Mouse (Mus musculus) midbrain, embryonic 10.5 days (tissue): ENCODE data around the gene Mcoln2. TPM values are rescaled to one million over a fixed set of nuclear protein-coding genes. Genes with fewer than 3 reads are reported as not detected.

Experiments
- DNase-seq: peaks from one replicate; pipeline ENCODE4 v3.0.0-alpha.2; 2017; ENCODE audit warnings: low spot score
- H3K27ac ChIP-seq: fragments of 300-500 bp; sonication (generic); replicated peaks from 2 replicates; pipeline ENCODE4 v1.5.1; 2016; ENCODE audit warnings: mild to moderate bottlenecking
- H3K27me3 ChIP-seq: fragments of 300-500 bp; sonication (generic); 2 replicates; pipeline ENCODE4 v1.6.1; 2016; ENCODE audit warnings: low read depth, mild to moderate bottlenecking; ENCODE audit not compliant: poor library complexity, severe bottlenecking
- H3K36me3 ChIP-seq: fragments of 300-500 bp; sonication (generic); 2 replicates; pipeline ENCODE4 v1.6.1; 2016; ENCODE audit warnings: mild to moderate bottlenecking, moderate library complexity
- H3K4me1 ChIP-seq: fragments of 300-500 bp; sonication (generic); 2 replicates; pipeline ENCODE4 v1.6.1; 2016
- H3K4me3 ChIP-seq: fragments of 300-500 bp; sonication (generic); 2 replicates; pipeline ENCODE4 v1.5.1; 2016; ENCODE audit warnings: mild to moderate bottlenecking, moderate library complexity
- H3K9me3 ChIP-seq: fragments of 300-500 bp; sonication (generic); replicated peaks from 2 replicates; pipeline ENCODE4 v1.6.1; 2016; ENCODE audit warnings: mild to moderate bottlenecking
- WGBS: fragments of 180-500 bp; shearing (Covaris S2); methylation state at CpG from one replicate; pipeline ENCODE4 v1.1.7; 2016; 5-methylcytosine and 5-hydroxymethylcytosine counted together
- polyA plus RNA-seq: library from polyadenylated mRNA; unstranded; fragments of >200 nt; fragmentation: Nextera tagmentation; extraction: Ambion mirVana; gene quantifications from 2 replicates; pipeline ENCODE4 v1.2.1, GENCODE M21; 2016

Gene Mcoln2
- polyA plus RNA-seq, 1 experiment from 2014 or later = 0.20 TPM

- peaks cover 47% of the 10 kb centered on the region for H3K27me3 ChIP-seq
- DNase-seq = no peak
These were observed 75.6 kb downstream of the Mcoln2 start for GRCm38 (mm10) chr3:146225061-146225761.

GRCm38 (mm10) chr3:146227427-146227826 is 77.8 kb downstream of the Mcoln2 start:
- DNase-seq = no peak
- Histone ChIP-seq H3K4me1 (peaks cover 11% of the 10 kb centered on the region), H3K27ac (no peak overlapping the region), H3K27me3 (peaks cover 25% of the 10 kb centered on the region), H3K4me3 (no peak overlapping the region), H3K9me3 (no peaks in the 10 kb centered on the region), H3K36me3 (no peaks in the 10 kb centered on the region)
- 66% methylated on average over 3 of the region's 3 CpGs for WGBS

More at GRCm38 (mm10) chr3:146225061-146225761, 75.6 kb downstream of the Mcoln2 start:
- WGBS = 80% methylated on average over 7 of the region's 7 CpGs
- no peaks in the 10 kb centered on the region for H3K36me3 ChIP-seq
- no peak overlapping the region for H3K4me3 ChIP-seq
- no peak overlapping the region for H3K27ac ChIP-seq
- no peaks in the 10 kb centered on the region for H3K9me3 ChIP-seq
- H3K4me1 ChIP-seq = peaks cover 23% of the 10 kb centered on the region

- Histone ChIP-seq H3K27ac (no peak overlapping the region), H3K4me3 (no peak overlapping the region), H3K4me1 (peaks cover 11% of the 10 kb centered on the region), H3K36me3 (no peaks in the 10 kb centered on the region), H3K9me3 (no peaks in the 10 kb centered on the region), H3K27me3 (peaks cover 12% of the 10 kb centered on the region)
- WGBS = 70% methylated on average over 13 of the region's 13 CpGs
- no peak for DNase-seq
These were observed 79.1 kb downstream of the Mcoln2 start for GRCm38 (mm10) chr3:146228559-146229310.

GRCm38 (mm10) chr3:146232708-146233107 is 83.1 kb downstream of the Mcoln2 start:
- no peaks in the 10 kb centered on the region for H3K36me3 ChIP-seq
- 75% methylated on average over 7 of the region's 7 CpGs for WGBS
- no peak overlapping the region for H3K27ac ChIP-seq
- H3K9me3 ChIP-seq = no peaks in the 10 kb centered on the region
- peaks cover 11% of the 10 kb centered on the region for H3K4me1 ChIP-seq
- no peak overlapping the region for H3K4me3 ChIP-seq
- no peaks in the 10 kb centered on the region for H3K27me3 ChIP-seq
- no peak for DNase-seq

GRCm38 (mm10) chr3:146233741-146234140 is 84.1 kb downstream of the Mcoln2 start:
- Histone ChIP-seq H3K27ac (no peak overlapping the region), H3K4me3 (no peak overlapping the region), H3K9me3 (no peaks in the 10 kb centered on the region), H3K27me3 (no peaks in the 10 kb centered on the region), H3K4me1 (peaks cover 6% of the 10 kb centered on the region), H3K36me3 (no peaks in the 10 kb centered on the region)
- 66% methylated on average over 4 of the region's 4 CpGs for WGBS
- DNase-seq = no peak

GRCm38 (mm10) chr3:146234530-146234929 is 84.9 kb downstream of the Mcoln2 start:
- no peak overlapping the region for H3K27ac ChIP-seq
- H3K4me3 ChIP-seq = no peak overlapping the region
- H3K36me3 ChIP-seq = no peaks in the 10 kb centered on the region
- no peaks in the 10 kb centered on the region for H3K27me3 ChIP-seq
- no peaks in the 10 kb centered on the region for H3K9me3 ChIP-seq
- no peak for DNase-seq
- H3K4me1 ChIP-seq = no peaks in the 10 kb centered on the region
- 77% methylated on average over 10 of the region's 10 CpGs for WGBS

- WGBS = 78% methylated on average over 8 of the region's 8 CpGs
- H3K4me1 ChIP-seq = no peaks in the 10 kb centered on the region
These were observed 86.6 kb downstream of the Mcoln2 start for GRCm38 (mm10) chr3:146236280-146236679.

DNA sequence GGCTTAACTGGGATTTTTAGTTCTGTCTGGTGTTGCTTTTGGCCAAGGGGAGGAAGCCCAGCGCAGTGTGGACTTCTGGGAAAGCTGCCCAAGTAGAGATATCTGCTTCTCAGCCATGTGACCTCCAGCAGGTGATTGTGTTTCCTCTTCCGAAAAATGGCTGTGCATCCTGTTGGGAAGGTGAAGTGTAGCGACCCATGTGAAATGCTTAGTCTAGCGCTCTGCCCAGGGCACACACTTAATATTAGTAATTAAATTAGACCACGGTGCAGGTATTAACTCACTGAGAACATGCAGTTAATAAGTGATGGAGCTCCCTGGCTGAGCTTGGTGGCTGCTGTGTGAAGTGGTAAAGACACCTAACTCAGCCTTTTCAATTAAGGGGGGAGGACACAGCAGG is 88.0 kb downstream of the Mcoln2 start:
- WGBS = 86% methylated on average over 5 of the region's 5 CpGs
- H3K27ac ChIP-seq = no peak overlapping the region
- DNase-seq = no peak
- no peaks in the 10 kb centered on the region for H3K27me3 ChIP-seq
- H3K4me3 ChIP-seq = no peak overlapping the region
- no peaks in the 10 kb centered on the region for H3K9me3 ChIP-seq
- no peaks in the 10 kb centered on the region for H3K4me1 ChIP-seq
- no peaks in the 10 kb centered on the region for H3K36me3 ChIP-seq

More at GRCm38 (mm10) chr3:146236280-146236679, 86.6 kb downstream of the Mcoln2 start:
- no peak for DNase-seq
- Histone ChIP-seq H3K4me3 (no peak overlapping the region), H3K27me3 (no peaks in the 10 kb centered on the region), H3K27ac (no peak overlapping the region), H3K9me3 (no peaks in the 10 kb centered on the region), H3K36me3 (no peaks in the 10 kb centered on the region)

DNA sequence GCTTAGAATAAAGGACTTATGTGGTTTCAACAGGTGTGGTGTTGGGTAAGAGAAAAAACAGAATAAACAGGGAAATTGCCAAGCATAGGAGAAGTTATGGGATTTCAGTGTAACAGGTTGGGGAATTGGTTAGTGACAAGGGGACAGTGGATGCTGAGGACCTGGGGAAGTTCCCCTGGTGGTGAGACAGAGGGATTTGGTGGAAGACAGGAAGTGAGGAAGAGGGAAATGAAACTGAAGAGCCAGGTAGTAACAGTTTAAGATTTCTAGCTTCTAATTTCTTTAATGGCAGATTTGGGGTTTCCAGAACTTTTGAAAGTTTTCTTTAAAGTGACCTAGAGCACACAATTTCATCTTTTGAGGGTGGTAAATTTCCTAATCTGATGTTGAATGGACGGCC is 95.0 kb downstream of the Mcoln2 start:
- Histone ChIP-seq H3K4me1 (no peaks in the 10 kb centered on the region), H3K36me3 (no peaks in the 10 kb centered on the region), H3K9me3 (no peaks in the 10 kb centered on the region), H3K27ac (no peak overlapping the region), H3K4me3 (no peak overlapping the region), H3K27me3 (no peaks in the 10 kb centered on the region)
- 84% methylated on average over 1 of the region's 1 CpGs for WGBS
- no peak for DNase-seq

Other genes starting within 250 kb of the Mcoln2 start
- gene Bcl10, start 227.0 kb upstream of the Mcoln2 start, polyA plus RNA-seq = 43.9 and 44.3 TPM in 2 replicates
- 50.6 and 51.1 TPM in 2 replicates for gene 2410004B18Rik, start 211.8 kb upstream of the Mcoln2 start, polyA plus RNA-seq
- gene Syde2, start 162.0 kb upstream of the Mcoln2 start, polyA plus RNA-seq = 0.53 and 0.95 TPM in 2 replicates
- gene Wdr63, start 41.7 kb upstream of the Mcoln2 start, polyA plus RNA-seq = 0.17 and 0.19 TPM in 2 replicates
- gene Mcoln3, start 32.4 kb upstream of the Mcoln2 start, polyA plus RNA-seq = 4.0 and 4.6 TPM in 2 replicates
- gene Lpar3, start 71.1 kb downstream of the Mcoln2 start, polyA plus RNA-seq = 0.46 and 0.47 TPM in 2 replicates